Mouse (Mus musculus) adrenal gland, postnatal 36 days (tissue): Measurements from ENCODE around the gene Tbc1d24. TPM values are rescaled to one million over a fixed set of nuclear protein-coding genes. Genes with fewer than 3 reads are reported as not detected.

Experiments
- DNase-seq, 2 experiments: peaks; one replicate each; pipeline ENCODE4 v3.0.0; 2021; ENCODE audit warnings: mixed read lengths in 1 of 2
- long read RNA-seq, 2 experiments: library from polyadenylated mRNA; stranded (forward); transcript quantifications; one replicate each; pipeline ENCODE4 v2.0.0; 2021; ENCODE audit warnings: borderline sequencing depth in 2 of 2
- total RNA-seq, 2 experiments: library from RNA; stranded (reverse); gene quantifications; 2 replicates each; pipeline ENCODE4 v1.2.3; 2021

Tbc1d24 gene
- total RNA-seq, result 10 to 100 TPM; 10.9 to 18.8 TPM
- long read RNA-seq, experiment 1, partial matches to known transcripts, result 2 of 4 reads
- long read RNA-seq, experiment 1, other reads (novel, unspliced or antisense), result 2 of 4 reads
- long read RNA-seq, experiment 2, partial matches to known transcripts, result 0 of 1 reads
- long read RNA-seq, experiment 2, other reads (novel, unspliced or antisense), result 1 of 1 reads

DNA sequence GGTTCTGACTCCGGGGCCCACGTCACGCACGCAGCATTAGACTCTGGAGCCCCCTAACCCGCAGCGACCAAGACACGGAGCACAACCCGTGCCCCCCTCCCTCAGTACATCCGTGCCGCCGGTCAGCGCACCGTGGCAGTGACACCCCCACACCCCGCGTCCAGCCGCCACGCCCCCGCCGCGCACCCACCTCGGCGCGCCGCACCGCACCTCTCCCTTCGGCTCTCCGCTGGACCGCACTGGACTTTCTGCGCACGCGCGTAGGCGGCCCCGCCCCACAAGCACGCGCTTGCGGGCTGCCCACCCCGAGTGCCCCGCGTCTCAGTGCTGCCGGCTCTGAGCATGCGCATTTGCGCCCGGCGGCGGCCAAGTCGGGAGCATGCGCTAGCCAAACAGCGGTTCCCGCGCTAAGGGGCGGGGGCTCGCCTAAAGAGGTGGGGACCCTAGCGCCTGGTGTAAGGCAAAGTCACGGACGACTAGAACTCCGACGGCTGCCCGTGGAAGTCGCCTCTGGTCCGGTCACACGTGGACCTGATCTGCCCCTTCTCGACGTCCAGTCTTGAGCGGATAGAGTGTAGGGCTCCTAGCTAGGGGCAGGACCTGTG lies at the start of gene Tbc1d24:
TSS of gene Tbc1d24 (minus strand) at position 279 of the 605 bp plus-strand sequence.
- peak; percentile 96 to 98 for DNase-seq

DNA sequence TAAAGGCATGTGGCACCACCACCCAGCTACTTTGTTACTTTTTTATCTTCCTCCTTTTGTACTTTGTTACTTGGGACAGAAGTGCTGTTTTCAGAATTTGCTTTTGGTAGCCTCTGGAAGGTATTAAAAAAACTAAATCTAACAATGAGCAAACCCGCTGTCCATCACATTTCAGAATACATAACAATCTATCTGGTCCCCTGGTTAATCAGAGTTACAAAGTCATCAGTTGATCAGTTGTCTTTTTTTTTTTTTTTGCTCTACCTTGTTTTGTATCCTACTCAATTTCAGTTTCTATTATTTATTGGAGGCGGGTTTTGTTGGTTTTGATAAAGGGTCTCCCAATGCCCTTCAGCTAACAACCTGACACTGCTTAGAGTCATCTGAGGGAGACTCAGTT lies 47.0 kb upstream of the Tbc1d24 start:
- no peak for DNase-seq

DNA sequence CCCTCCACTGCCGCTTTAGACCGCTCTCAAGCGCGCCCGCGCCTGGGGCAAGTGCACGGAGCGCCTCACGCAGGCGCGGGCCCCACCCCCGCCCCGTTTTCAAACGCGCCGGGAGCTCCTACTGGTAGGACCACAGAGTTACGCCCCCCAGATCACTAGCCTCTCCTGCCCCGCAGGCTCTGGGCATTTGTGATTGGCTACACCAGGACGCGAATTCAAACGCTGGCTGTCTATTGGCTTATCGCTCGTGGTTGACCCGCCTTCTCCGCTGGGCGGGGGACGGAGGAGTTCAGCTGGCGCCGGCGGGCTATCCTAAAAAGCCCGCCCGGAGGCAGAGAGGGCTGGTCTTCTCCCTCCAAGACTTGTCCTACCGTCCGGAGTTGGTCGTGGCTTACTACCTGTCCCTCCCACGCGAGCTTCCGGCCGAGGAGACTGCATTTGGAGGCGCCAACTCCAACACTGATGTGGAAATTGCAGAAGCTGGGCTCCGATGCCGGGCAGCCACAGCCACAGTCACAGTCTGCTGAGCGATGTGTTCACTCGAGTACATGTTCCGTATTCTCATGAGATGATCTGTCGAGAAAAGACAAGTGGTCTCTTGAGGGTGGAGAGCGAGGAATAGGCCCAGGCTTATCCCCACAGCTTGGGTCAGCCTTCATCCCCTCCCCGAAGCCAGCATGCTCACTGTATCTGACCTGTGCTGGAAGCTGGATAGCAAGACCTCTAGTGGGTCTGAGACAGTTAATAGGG lies 46.1 kb upstream of the Tbc1d24 start, which contains the start of gene Ccnf:
TSS of gene Ccnf (minus strand) at position 165 of the 750 bp plus-strand sequence.
- peak; percentile 98 for DNase-seq

DNA sequence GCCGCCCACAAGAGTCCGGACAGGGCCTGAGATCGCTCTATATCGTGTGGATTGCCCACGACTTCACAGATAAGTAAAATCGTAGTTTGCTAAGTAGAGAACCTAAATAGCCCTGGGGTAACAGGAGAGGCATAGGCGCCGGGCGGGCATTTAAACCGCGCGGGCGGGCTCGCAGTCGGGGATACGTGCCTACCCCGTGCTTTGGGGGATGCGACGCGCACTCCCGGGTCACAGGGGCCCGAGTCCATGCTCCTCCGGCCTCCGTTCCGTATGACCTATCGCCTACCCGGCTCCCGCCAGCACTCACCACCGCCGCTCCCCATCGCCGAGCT lies 45.6 kb upstream of the Tbc1d24 start:
- DNase-seq, result no peak

DNA sequence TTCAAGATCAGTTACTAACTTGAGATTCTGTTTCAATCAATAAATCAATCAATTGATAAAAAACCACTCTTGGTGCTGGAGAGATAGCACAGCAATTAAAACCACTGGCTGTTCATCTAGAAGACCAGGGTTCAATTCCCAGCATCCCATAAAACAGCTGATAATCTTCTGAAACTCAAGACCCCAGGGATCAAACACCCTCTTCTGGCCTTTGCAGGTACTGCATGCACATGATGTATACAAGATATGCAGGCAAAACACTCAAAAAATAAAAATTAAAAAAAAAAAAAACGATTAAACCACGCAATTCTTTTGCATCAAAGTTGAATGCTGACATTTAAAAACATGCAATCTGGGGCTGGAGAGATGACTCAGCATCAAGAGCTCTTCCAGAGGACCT lies 43.3 kb upstream of the Tbc1d24 start:
- no peak for DNase-seq

DNA sequence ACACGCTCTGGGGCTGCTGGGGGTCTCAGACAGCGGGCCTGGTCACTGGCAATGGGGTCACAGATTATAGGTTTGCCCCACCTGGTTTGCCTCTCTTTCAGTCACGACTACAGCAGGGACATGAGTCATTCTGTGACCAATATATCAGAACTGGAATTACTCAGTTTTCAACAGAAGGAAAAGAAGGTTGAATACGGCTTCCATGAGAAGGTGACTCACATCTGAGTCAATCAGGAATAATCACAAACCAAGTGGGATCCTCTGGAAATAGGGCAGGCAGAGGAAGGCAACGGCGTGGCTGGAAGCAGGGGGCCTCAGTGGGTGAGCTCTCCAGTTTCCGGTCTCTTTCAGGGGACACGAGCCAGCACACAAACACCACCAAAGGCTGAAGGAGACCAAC lies 38.7 kb upstream of the Tbc1d24 start:
- DNase-seq, result no peak

DNA sequence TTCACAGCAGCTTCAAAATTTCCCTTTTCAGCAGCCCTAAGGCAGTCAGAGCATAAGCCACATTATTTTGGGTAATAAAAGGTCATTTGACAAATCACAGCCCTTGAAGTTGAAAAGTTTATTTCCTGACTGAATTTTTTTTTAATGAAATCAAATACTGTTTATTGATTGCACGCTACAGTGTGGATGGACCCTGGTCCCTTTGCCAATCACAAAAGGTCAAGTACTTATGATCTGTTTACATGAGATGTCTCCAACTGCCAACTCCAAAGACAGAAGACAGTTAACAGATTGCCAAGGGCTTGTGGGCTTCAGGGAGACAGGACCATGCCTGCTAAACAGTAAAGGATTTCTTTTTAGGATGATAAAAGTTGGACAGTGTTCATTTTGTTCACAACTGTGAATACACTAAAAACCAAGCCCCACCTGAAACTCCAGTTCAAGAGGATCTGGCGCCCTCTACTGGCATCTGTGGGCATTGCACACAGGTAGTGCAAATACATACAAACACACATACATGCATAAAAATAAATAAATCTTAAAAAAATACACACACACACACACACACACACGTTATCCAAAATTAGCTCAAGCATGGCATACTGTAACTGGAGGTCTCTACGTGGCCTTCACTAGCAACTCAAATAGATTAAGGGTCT lies 38.1 kb upstream of the Tbc1d24 start:
- peak; percentile 31 to 34 for DNase-seq

DNA sequence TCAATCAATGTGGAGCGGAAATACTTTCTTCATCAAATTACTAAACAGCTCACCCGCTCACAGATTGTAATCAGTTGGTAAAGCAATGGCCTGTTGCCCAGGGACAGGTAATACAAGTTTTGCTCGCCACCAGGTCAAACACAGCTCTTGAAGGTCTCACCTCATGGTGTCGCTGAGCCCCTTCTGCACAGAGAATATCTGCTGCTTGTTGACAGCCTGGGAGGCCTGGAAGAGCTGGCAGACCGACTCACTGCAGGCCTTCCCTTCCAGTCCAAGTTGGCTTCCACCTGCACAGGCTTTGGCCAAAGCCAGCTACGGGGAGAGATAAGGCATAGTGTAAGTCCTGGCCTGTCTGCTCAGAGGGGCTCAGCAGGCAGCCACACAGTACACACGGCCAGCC lies 31.6 kb upstream of the Tbc1d24 start:
- DNase-seq, result no peak

DNA sequence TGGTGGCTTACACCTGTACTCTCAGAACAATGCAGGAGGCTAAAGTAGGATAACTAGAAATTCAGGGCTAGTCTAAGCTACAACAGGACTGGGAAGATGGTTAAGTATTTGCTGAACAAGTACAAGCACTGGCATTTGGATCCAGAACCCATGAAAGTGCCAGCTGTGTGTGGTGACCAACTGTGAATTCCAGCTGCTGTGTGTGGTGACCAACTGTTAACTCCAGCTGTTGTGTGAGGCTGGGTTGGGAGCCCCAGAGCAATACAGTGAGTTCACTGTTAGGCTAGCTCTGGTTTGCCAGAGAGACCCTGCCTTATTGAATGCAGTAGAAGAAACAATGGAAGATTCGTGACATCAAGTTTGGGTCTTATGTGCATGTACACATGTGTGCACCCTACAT lies 31.1 kb upstream of the Tbc1d24 start:
- no peak for DNase-seq

DNA sequence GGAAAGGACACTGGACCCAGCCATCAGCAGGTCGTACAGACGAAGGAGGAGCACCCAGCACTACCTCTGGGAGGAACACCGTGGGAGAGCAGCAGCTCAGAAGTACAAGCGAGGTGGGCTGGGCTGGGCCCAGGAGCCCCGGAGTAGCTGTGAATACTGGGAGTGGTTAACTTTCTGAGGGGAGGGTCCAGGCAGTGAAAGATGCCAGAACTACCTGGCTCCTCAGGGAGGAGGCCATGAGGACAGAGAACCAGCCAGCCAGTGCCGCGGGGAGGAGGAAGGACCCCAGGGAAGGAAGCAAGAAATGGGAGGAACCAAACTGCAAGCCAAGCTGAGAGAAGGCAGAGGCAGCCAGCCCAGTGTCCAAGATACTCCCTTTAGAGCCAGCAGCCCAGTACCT lies 22.6 kb upstream of the Tbc1d24 start:
- no peak for DNase-seq

DNA sequence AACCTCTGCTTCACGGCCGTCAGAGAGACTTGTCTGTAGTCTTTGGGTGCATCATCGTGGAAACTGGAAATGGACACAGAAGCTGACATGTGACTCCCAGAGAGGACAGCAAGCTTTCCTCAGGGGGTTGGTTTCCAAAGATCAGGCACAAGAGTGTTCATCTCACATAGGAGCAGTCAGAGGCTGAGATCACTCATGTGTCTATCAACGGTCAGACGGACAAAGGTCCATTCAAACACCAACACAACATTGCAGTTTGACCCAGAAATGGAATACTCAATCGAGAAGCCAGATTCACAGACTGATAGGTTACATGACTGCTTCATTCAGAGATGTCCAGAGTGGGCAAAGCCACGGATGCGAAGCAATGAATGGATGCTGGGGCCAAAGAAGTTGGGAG lies 21.4 kb upstream of the Tbc1d24 start:
- DNase-seq, result no peak

DNA sequence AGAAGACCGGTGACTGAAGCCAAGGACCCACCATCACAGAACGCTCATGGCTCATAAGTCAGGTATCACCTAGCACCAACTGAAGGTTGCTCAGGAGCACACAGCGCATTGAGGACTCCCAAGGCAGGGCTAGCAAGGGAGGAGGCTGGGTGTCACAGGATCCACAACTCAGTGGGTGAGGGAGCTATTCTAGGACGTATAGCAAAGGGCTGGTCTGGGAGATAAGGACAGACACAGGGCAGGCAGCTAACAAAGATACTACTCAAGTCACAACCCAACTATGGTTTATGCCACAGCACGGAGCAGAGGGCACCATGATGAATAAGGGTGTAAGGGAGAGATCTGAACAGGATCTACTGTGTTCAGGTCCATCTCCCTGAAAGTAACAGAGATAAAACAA lies 20.5 kb upstream of the Tbc1d24 start:
- no peak for DNase-seq

DNA sequence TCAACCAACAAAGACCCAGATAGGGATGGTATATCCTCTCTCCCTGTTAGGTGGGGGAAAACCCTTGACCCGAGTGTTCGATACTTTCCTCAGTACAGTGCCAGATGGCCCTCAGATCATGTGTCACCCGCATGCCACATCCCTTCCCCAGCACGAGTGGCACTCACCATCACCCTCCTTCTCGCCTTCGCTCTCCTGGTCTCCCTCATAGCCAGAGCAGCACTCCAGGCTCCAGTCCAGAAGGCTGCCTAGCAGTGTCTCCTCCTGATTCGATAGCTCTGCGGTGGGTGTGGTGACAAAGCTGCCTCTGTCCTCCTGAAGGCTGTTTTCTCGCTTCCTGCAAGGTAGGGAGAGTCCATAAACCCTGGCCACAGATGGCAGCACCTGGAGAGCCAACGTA lies 19.4 kb upstream of the Tbc1d24 start:
- no peak for DNase-seq

DNA sequence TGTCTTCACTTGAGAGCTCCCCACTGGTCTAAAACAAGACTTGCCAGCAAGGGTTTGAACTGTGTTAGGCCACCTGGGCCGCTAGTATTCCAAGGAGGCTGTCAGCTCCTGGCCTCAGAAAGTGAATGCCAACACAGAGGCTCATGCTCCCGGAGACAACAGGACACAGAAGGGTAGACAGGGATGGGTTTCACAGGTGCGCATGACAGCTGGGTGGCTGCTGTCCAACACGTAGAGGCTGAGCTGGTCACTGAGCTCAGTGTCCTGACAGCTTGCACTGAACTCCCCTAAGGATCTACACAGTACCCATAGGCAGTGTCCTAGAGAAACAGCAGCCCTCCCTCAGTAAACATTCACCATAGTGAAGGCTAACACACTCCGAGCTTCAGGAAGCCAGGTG lies 18.2 kb upstream of the Tbc1d24 start:
- DNase-seq, result no peak

DNA sequence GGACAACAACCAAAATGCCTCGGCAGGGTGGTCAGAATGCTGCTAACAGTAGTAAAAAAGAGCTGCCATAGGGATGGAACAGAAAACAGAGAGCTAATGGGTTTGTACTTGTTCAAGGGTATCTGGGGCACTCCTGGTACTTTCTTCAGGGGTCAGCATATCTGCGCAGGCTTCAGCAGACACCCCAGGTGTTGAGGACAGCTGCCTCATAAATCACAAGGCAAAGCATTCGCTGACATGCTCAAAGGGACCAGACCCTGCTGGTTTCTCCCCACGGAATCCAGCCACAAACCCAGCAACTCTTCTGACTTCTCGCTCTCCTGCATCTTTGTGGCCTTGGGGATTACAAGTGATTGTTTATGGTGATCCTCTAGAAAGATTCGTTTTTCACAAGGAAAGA lies 17.3 kb upstream of the Tbc1d24 start:
- no peak for DNase-seq

DNA sequence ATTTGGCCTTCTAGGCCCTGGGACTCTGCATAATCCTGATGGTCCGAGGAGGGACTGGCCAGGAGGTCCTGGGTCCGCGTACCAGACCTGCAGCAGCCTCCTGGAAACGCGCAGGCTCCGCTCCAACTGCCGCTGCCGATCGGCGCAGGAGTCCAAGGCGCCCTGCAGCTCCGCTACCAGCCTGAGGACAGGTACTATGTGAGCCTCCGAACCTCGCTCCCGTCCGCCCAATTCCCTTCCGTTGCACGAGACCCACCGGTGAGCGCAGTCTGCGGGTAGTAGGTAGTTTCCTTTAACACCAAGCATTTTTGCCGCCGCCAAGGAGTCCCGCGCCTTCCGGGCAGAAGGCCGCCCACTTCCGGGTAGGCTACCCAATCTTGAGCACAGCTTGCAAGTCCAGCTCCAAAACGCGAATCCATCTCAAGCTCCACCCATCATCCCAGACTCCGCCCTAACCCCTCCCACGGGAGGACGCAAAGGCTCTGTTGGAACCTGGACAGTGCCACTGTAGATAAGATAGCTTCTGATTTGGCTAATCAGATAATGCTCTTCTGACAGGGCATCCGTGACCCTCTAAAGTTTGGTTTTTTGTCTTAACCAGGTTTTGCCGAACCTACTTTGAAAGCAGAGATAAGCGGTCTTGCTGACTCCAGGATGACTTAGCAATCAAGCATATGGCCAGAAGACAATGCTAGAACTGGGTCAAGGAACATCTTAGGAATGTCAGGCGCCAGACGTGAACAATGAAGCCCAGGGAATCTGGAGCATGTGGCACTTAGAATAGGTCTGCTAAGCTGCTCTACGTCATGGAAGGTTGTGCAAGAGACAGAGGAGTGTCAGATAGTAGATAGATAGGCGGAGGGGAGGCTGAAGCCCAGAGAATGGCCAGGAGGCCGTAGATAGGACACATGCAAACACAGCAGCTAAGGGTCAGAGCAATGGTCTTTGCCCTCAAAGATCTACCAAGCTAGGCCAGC lies 15.4 kb upstream of the Tbc1d24 start, which contains the start of gene Tedc2:
TSS of gene Tedc2 (minus strand) at position 417 of the 977 bp plus-strand sequence.
- peak; percentile 97 to 98 for DNase-seq

DNA sequence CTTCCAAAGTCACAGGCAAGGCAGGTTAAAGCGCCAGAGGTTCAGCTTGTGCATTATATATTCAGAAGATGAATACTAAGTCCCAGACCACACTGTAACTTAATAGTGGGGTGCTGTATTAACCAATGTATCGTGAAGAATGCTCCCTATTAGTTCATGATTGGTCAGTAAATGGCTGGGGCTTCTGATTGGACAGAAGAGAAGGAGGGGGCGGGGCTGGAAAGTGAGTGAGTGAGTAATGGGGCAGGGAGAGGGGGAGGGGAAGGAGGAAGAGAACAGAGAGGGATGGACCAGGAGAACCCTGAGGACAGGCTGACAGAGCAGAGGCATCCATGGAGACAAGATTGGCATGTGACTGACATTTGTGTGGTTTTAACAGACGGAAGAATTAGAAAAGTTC lies 11.5 kb upstream of the Tbc1d24 start:
- DNase-seq, result no peak

DNA sequence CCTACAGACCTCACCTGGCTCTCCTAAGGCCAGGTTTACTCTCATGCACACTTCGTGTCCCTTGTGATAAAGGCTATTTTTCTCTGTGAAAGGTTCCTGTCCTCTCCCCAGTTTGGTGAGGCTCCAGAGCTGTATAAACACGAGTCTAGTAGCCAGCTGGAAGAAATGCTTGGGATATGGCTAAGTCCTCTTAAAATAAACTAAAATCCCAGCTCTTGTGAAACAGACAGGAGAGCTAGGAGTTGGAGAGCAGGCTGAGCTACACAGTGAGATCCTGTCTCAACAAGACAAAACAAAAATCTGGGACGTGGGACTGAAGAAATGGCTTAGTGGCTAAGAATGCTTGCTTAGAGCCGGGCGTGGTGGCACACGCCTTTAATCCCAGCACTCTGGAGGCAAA lies 7.8 kb upstream of the Tbc1d24 start:
- DNase-seq, result no peak

DNA sequence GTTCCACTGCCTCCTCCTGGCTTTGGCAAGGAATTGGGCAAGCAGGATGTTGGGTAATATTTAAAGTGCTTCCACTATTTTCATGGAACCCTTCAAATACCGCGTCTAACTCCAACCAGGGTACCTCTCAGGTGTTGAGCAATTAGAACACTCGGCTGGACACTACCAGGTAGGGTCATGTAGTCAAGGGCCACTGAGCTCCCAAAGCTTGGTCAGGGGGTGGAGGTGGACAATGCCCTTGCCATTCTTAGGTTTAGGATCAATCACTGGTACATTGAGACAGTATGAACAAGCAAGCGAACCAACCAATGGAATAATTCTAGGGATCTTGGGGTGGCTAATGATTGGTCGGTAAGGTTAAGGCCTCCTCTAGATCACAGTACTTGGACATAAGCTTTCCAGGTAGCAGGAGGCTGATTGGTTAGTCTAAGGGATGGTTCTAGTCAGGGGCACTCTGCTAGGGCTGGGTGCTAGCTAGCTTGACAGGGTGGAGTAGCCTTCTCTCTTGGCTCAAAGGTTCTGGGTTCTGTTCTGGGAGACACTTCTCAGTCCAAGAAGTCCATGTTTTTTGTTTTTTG lies 7.2 kb upstream of the Tbc1d24 start:
- no peak for DNase-seq

DNA sequence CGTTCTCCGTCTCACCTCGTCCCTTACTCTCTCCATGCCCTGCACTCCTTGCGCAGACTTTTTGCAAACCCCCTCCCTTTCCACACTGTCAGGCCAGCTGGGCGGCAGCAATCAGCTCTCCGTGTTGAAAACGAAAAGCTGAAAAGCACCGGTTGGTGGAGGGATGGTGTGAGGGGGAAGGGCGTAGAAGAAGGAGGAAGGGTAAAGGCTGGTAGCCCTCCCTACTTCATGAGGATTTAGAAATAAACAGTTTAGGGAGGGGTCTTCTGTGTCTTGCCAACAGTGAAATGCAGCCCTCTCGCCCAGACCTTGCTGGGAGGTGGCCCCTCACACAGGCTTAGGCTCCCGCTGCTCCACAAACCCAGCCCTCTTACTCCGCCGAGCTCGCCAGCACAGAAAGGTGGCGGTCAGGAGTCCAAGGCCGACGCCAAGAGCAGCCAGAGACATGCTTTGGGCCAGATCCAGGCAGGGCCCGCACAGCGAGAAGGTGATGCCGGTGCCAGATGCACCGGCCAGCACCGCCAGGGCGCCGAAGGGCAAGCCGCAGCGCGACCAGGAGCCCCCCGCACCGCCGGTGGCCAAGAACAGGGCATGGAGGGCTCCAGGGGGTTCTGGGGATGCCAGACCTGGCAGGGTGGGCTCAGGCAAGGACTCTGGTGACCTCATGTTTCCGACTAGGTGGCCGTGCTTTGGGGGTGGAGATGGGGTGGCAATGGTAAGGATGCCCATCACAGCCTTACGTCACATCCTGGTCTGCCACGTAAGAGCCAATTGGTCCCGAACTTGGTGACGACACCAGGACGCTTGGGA lies 6.5 kb upstream of the Tbc1d24 start:
- peak; percentile 79 to 80 for DNase-seq

DNA sequence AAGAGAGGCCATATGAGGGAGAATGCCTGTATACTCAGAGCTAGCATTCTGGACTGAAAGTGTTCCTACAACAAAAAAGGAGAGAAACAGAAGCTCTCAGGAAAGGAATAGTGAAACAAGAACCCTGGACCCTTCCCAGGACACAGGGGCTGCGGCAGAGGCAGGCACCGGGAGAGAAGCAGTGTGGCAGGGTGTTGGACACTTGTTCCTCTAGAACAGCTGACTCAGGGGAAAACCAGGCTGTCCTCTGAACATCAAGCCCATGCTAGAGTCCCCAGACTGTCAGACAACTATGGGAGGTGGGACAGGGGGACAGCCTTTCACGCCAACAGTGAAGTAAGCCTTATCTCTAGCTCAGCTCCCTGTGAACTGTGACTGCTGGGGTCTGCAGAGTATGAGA lies 5.2 kb upstream of the Tbc1d24 start:
- no peak for DNase-seq
